Mouse (Mus musculus) heart, postnatal 0 days (tissue): Measurements from ENCODE around the gene Micu1. TPM values are rescaled to one million over a fixed set of nuclear protein-coding genes. Genes with fewer than 3 reads are reported as not detected.

Experiments
- ATAC-seq: fragments of 200-750 bp; cut with Nextera tagmentation; 2 replicates; pipeline ENCODE4 v1.8.0; 2017; ENCODE audit warnings: low read depth, moderate number of reproducible peaks, moderate library complexity; ENCODE audit not compliant: insufficient read depth
- DNase-seq: peaks from one replicate; pipeline ENCODE4 v3.0.0-alpha.2; 2016; ENCODE audit warnings: low spot score
- H3K27ac ChIP-seq: fragments of 300-500 bp; sonication (generic); 2 replicates; pipeline ENCODE4 v1.5.1; 2014; ENCODE audit warnings: low read depth, mild to moderate bottlenecking
- H3K27me3 ChIP-seq: fragments of 300-500 bp; sonication (generic); 2 replicates; pipeline ENCODE4 v1.6.1; 2014; ENCODE audit warnings: low read length, mixed read lengths; ENCODE audit not compliant: control insufficient read depth, insufficient read depth
- H3K36me3 ChIP-seq: fragments of 300-500 bp; sonication (generic); replicated peaks from 2 replicates; pipeline ENCODE4 v1.6.1; 2014; ENCODE audit warnings: low read length, mixed read lengths; ENCODE audit not compliant: control insufficient read depth, insufficient read depth
- H3K4me1 ChIP-seq: fragments of 300-500 bp; sonication (generic); 2 replicates; pipeline ENCODE4 v1.6.1; 2014; ENCODE audit warnings: antibody characterized with exemption; ENCODE audit not compliant: control insufficient read depth, insufficient read depth
- H3K4me2 ChIP-seq: fragments of 300-500 bp; sonication (generic); 2 replicates; pipeline ENCODE4 v1.6.1; 2014; ENCODE audit warnings: low read depth, mild to moderate bottlenecking, low read length, moderate library complexity
- H3K4me3 ChIP-seq: fragments of 300-500 bp; sonication (generic); 2 replicates; pipeline ENCODE4 v1.5.1; 2014; ENCODE audit warnings: low read depth, low read length
- H3K9ac ChIP-seq: fragments of 300-500 bp; sonication (generic); replicated peaks from 2 replicates; pipeline ENCODE4 v1.6.1; 2014; ENCODE audit warnings: low read depth, low read length, mixed read lengths
- H3K9me3 ChIP-seq: fragments of 300-500 bp; sonication (generic); replicated peaks from 2 replicates; pipeline ENCODE4 v1.6.1; 2016; ENCODE audit warnings: low read length; ENCODE audit not compliant: control insufficient read depth
- CTCF ChIP-seq: IDR thresholded peaks from 2 replicates; pipeline ENCODE4 v1.5.1; 2016; ENCODE audit warnings: antibody characterized with exemption, control low read depth, low read depth
- EP300 ChIP-seq: IDR thresholded peaks from 2 replicates; pipeline ENCODE4 v1.6.1; 2016; ENCODE audit warnings: antibody characterized with exemption, low read depth
- WGBS: fragments of 180-500 bp; shearing (Covaris S2); extraction: QIAGEN DNeasy Blood & Tissue Kit; methylation state at CpG from one replicate; pipeline ENCODE4 v1.1.7; 2014; 5-methylcytosine and 5-hydroxymethylcytosine counted together
- polyA plus RNA-seq: library from polyadenylated mRNA; unstranded; fragments of >200 nt; fragmentation: Nextera tagmentation; extraction: Ambion mirVana; gene quantifications from 2 replicates; pipeline ENCODE4 v1.2.1, GENCODE M21; 2015
- total RNA-seq: library from RNA; depleted of rRNA; stranded (reverse); fragments of >200 nt; gene quantifications from 2 replicates; pipeline ENCODE4 v1.2.3, GENCODE M21; 2014; ENCODE audit warnings: low replicate concordance

Gene Micu1
- total and polyA plus RNA-seq, 2 experiments from 2014 or later: 23.9 to 25.0 TPM

GRCm38 (mm10) chr10:59741448-59741847 lies 39.2 kb downstream of the Micu1 start:
- DNase-seq (no peak), ATAC-seq (no peak)
- Histone ChIP-seq H3K27me3 (no peaks in the 10 kb centered on the region), H3K9ac (no peak overlapping the region), H3K36me3 (peaks cover 4% of the 10 kb centered on the region; the same call in 1 of the 2 replicates), H3K27ac (no peak overlapping the region), H3K4me2 (no peak overlapping the region), H3K9me3 (no peaks in the 10 kb centered on the region), H3K4me3 (no peak overlapping the region), H3K4me1 (no peaks in the 10 kb centered on the region)
- TF ChIP-seq CTCF (no peak), EP300 (no peak)
- 56% methylated on average over 4 of the region's 4 CpGs for WGBS

DNA sequence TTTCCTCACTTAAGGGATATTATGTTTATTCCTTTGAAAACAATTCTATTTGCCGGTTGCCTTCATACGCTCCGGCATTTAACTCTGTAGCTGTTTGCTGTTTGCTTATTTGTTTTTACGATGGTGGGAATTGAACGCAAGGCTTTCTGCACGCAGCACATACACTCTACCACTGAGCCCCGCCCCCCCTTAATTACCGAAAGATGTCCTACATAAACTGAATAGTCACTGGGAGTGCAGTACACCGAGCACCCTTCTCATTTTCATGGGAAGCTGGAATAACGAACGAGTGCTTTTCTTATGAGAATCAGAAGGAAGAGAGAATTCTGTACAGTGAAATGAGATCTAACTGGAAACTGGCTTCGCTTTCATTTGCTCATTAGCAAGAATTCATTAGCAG lies 41.1 kb downstream of the Micu1 start:
- Histone ChIP-seq H3K4me2 (no peak overlapping the region), H3K9me3 (no peaks in the 10 kb centered on the region), H3K36me3 (peaks cover 4% of the 10 kb centered on the region; the same call in 1 of the 2 replicates), H3K27ac (no peak overlapping the region), H3K9ac (no peak overlapping the region), H3K4me3 (no peak overlapping the region), H3K4me1 (no peaks in the 10 kb centered on the region), H3K27me3 (no peaks in the 10 kb centered on the region)
- TF ChIP-seq CTCF: no peak
- no peak for TF ChIP-seq EP300
- no peak for DNase-seq
- ATAC-seq: no peak
- 96% methylated on average over 12 of the region's 12 CpGs for WGBS

DNA sequence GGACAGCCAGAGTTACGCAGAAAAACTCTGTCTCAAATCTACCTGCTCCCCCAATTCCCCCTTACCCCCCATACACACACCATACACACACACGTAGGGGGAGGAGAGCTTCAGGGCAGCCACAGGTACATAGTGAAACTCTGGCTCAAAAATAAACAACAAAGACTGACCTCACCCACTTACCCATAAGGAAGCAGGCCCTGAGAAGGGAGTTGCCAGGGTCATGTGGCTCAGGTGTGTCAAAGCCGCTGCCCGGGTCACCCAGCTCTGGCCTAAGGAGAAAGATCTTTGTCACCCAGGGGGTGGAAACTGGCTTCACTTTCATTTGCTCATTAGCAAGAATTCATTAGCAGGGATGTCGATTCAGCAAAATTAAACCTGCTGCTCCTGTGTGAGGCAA lies 41.7 kb downstream of the Micu1 start:
- ATAC-seq: no peak
- H3K4me2 ChIP-seq: no peak overlapping the region
- H3K4me1 ChIP-seq: no peaks in the 10 kb centered on the region
- WGBS: 93% methylated on average over 5 of the region's 5 CpGs
- no peaks in the 10 kb centered on the region for H3K27me3 ChIP-seq
- no peak overlapping the region for H3K27ac ChIP-seq
- H3K36me3 ChIP-seq: peaks cover 4% of the 10 kb centered on the region; the same call in 1 of the 2 replicates
- H3K9me3 ChIP-seq: no peaks in the 10 kb centered on the region
- DNase-seq: no peak
- no peak overlapping the region for H3K4me3 ChIP-seq
- H3K9ac ChIP-seq: no peak overlapping the region
- TF ChIP-seq CTCF (no peak), EP300 (no peak)

DNA sequence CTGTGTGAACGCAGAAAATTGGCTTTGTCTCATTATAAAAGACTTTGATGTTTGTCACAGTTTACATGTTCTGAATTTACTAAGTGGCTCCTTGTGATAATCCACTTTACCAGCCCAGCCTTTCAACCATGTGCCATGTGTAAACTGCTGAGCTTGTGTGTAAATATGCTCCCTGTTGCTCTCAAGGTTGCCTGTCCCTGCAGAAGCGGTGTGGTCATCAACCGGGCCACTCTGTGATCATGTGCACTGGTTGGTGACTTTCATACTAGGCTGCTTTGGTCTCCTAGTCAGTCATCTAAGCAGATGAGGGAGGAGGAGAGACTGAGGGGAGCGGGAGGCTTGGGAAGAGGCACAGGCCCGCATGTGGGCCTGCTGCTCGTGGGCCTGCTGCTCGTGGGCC lies 45.1 kb downstream of the Micu1 start:
- ATAC-seq (no peak), DNase-seq (no peak)
- no peak for TF ChIP-seq CTCF
- no peak for TF ChIP-seq EP300
- H3K9me3 ChIP-seq: no peaks in the 10 kb centered on the region
- no peak overlapping the region for H3K9ac ChIP-seq
- no peaks in the 10 kb centered on the region for H3K27me3 ChIP-seq
- no peak overlapping the region for H3K4me2 ChIP-seq
- WGBS: 81% methylated on average over 7 of the region's 7 CpGs
- H3K4me1 ChIP-seq: no peaks in the 10 kb centered on the region
- no peak overlapping the region for H3K4me3 ChIP-seq
- H3K27ac ChIP-seq: no peak overlapping the region
- peaks cover 2% of the 10 kb centered on the region for H3K36me3 ChIP-seq

GRCm38 (mm10) chr10:59748699-59749200 lies 46.5 kb downstream of the Micu1 start:
- Histone ChIP-seq H3K4me3 (no peak overlapping the region), H3K27ac (no peak overlapping the region), H3K4me2 (no peak overlapping the region), H3K9ac (no peak overlapping the region), H3K4me1 (no peaks in the 10 kb centered on the region), H3K36me3 (peaks cover 6% of the 10 kb centered on the region), H3K9me3 (no peaks in the 10 kb centered on the region), H3K27me3 (no peaks in the 10 kb centered on the region)
- no peak for ATAC-seq
- WGBS: 63% methylated on average over 2 of the region's 2 CpGs
- DNase-seq: no peak
- TF ChIP-seq CTCF (no peak), EP300 (no peak)

- Histone ChIP-seq H3K9me3 (no peaks in the 10 kb centered on the region), H3K4me1 (no peaks in the 10 kb centered on the region), H3K4me2 (no peak overlapping the region), H3K27ac (no peak overlapping the region), H3K36me3 (peaks cover 6% of the 10 kb centered on the region), H3K27me3 (no peaks in the 10 kb centered on the region), H3K4me3 (no peak overlapping the region), H3K9ac (no peak overlapping the region)
- DNase-seq: no peak
- WGBS: 72% methylated on average over 9 of the region's 9 CpGs
- ATAC-seq: no peak
- TF ChIP-seq CTCF (no peak), EP300 (no peak)
These were observed 51.3 kb downstream of the Micu1 start for GRCm38 (mm10) chr10:59753538-59754069.
